Mouse (Mus musculus): ENCODE results near the gene Pde10a.

- TF ChIP-seq CTCF (IDR thresholded peaks at IDR 0.05; ENCODE audit: control insufficient read depth, insufficient read depth, insufficient replicate concordance, low read depth, low read length) (no peak), POLR2A (IDR thresholded peaks at IDR 0.05; ENCODE audit: control insufficient read depth, low read depth, low read length) (no peak)
These were observed 56.4 kb downstream of the Pde10a start for GRCm38 (mm10) chr17:8581579-8581978.
